Mouse (Mus musculus): ENCODE data around the gene Mark4. TPM values are rescaled to one million over a fixed set of nuclear protein-coding genes. Genes with fewer than 3 reads are reported as not detected.

Gene Mark4
- polyA plus RNA-seq (2015; fragmentation: Nextera tagmentation; extraction: Ambion mirVana) = 0.99 and 1.3 TPM in 2 replicates

DNA sequence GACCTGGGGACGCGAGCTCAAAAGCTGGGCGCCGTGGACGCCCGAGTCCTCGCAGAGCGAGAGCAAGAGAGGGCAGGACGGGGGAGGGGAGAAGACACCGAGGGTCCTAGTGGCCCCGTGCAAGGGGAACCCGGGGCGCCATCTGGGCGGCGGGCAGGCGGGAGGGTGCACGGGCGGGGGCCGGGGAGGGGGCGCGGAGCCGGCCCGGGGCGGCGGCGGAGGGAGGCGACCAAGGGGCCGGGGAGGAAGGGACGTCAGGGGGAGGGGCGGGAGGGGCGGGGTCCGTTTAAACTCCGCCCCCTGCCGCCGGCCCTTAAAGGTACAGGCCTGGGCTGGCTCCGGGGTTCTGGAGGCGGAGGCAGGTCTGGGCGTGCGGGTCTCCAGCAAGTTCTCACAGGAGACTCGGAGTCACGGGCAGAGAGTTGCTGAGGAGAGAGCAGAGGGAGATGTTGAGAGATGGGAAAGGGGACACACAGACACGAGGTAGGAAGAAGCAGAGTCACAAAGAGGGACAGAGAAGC is at the start of gene Mark4:
Gene Mark4, minus strand, starts transcription at position 231 of the 521 bp plus-strand sequence.
- H3K4me1 ChIP-seq (ENCODE audit: control insufficient read depth, low read depth, low read length) = peaks cover 13% of the 10 kb centered on the region
- H3K9me3 ChIP-seq (replicated peaks; ENCODE audit: control insufficient read depth, low read length) = no peaks in the 10 kb centered on the region
- peak within 1 kb of the TSS; percentile 55 for H3K9ac ChIP-seq (ENCODE audit: low read depth, low read length)
- 1% methylated on average over 27 of the region's 42 CpGs for WGBS (ENCODE audit: insufficient replicate concordance)
- no peaks in the 10 kb centered on the region; the same call in 1 of the 2 replicates for H3K27me3 ChIP-seq (ENCODE audit: control insufficient read depth, insufficient read depth, low read depth, low read length)
- ATAC-seq (ENCODE audit: low read depth) = peak; percentile 83
- H3K27ac ChIP-seq (ENCODE audit: low read length) = 0 out of 2 replicates have a peak within 1 kb of the TSS, but pooled peaks have one; percentile 9
- peak within 1 kb of the TSS; percentile 86 for H3K4me2 ChIP-seq (ENCODE audit: low read depth, low read length)
- peak within 1 kb of the TSS; percentile 71 for H3K4me3 ChIP-seq (ENCODE audit: low read depth, low read length)
- no peaks in the 10 kb centered on the region for H3K36me3 ChIP-seq (ENCODE audit: control insufficient read depth, insufficient read depth)

DNA sequence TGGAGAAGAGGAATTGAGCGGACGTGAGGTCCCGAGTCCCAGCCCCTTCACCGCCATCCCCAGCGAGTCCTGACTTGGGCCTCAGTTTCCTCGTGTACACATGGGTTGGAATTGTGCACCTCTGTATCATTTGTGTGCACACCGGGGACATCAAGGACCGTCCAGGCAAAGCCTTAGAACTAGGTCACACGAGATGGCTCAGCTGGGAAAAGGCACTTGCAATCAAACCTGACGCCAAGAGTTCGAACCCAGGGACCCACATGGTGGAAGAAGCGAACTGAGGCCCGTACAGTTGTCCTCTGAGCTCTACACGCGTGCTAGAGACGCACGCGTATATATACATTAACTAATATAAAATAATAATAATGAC is 49.0 kb upstream of the Mark4 start:
- no peak for ATAC-seq (ENCODE audit: low read depth)
- H3K27me3 ChIP-seq (ENCODE audit: control insufficient read depth, insufficient read depth, low read depth, low read length) = no peaks in the 10 kb centered on the region
- peaks cover 22% of the 10 kb centered on the region for H3K4me1 ChIP-seq (ENCODE audit: control insufficient read depth, low read depth, low read length)
- peak overlapping the region; percentile 85; the same call in 1 of the 2 replicates for H3K27ac ChIP-seq (ENCODE audit: low read length)
- H3K9me3 ChIP-seq (replicated peaks; ENCODE audit: control insufficient read depth, low read length) = no peaks in the 10 kb centered on the region
- 5% methylated on average over 18 of the region's 18 CpGs for WGBS (ENCODE audit: insufficient replicate concordance)
- H3K4me2 ChIP-seq (ENCODE audit: low read depth, low read length) = peak overlapping the region; percentile 88
- H3K4me3 ChIP-seq (ENCODE audit: low read depth, low read length) = peak overlapping the region; percentile 83
- H3K36me3 ChIP-seq (ENCODE audit: control insufficient read depth, insufficient read depth) = no peaks in the 10 kb centered on the region
- H3K9ac ChIP-seq (ENCODE audit: low read depth, low read length) = peak overlapping the region; percentile 86

DNA sequence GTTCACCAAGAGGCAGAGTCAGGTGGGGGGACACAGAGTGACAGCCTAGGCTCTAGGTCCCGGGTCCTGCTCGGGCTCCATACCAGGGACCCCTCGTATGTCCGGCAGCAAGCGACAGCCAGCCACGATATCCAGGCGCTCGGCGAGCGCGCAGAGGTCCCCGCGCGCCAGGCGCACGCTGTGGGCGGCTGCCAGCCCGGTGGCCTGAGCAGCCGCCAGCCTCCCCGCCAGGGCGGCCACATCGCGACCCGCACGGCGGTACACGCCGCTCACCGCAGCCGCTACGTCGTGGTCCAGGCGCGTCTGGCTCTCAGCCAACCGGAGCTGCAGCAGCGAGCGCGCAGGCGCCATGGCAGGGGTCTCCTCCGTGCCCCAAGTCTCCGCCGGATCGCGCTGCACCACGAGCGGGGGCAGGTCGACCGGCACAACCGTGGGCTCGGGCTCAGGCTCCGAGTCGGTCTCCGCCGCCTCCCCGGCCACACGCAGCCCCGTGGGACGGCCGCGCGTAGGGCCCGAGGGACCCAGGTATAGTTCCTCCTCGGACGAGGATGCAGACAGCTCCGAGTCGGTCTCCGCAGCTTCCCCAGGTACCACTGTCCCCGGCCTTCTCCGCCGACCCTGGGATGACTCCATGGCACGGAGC is 48.5 kb upstream of the Mark4 start:
- H3K4me2 ChIP-seq (ENCODE audit: low read depth, low read length) = peak overlapping the region; percentile 88
- no peak for ATAC-seq (ENCODE audit: low read depth)
- H3K27me3 ChIP-seq (ENCODE audit: control insufficient read depth, insufficient read depth, low read depth, low read length) = no peaks in the 10 kb centered on the region
- H3K9ac ChIP-seq (ENCODE audit: low read depth, low read length) = peak overlapping the region; percentile 86
- no peak overlapping the region for H3K27ac ChIP-seq (ENCODE audit: low read length)
- 2% methylated on average over 69 of the region's 71 CpGs for WGBS (ENCODE audit: insufficient replicate concordance)
- no peaks in the 10 kb centered on the region for H3K9me3 ChIP-seq (replicated peaks; ENCODE audit: control insufficient read depth, low read length)
- H3K4me3 ChIP-seq (ENCODE audit: low read depth, low read length) = peak overlapping the region; percentile 83
- peaks cover 22% of the 10 kb centered on the region for H3K4me1 ChIP-seq (ENCODE audit: control insufficient read depth, low read depth, low read length)
- H3K36me3 ChIP-seq (ENCODE audit: control insufficient read depth, insufficient read depth) = no peaks in the 10 kb centered on the region

DNA sequence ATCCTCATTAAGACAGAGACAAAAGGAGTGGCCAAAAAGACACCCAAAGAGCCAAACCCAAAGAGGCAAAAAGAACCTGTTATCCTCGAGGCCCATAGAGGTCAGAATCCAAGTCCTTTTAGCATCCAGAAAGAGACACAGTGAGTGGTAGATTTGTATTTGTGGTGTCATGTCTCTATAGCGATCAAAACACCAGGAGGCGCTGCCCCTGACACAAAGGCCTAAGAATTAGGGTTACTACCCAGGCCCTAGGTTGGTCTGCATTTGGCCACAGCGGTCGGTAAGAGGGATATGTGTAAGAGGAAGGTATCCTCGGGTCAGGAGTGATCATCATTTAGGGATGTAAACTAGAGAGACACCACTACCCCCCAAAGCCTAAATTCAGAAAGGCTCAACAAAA is 47.7 kb upstream of the Mark4 start:
- H3K36me3 ChIP-seq (ENCODE audit: control insufficient read depth, insufficient read depth) = no peaks in the 10 kb centered on the region
- no peak overlapping the region for H3K27ac ChIP-seq (ENCODE audit: low read length)
- WGBS (ENCODE audit: insufficient replicate concordance) = 25% methylated on average over 6 of the region's 6 CpGs
- ATAC-seq (ENCODE audit: low read depth) = no peak
- H3K9ac ChIP-seq (ENCODE audit: low read depth, low read length) = no peak overlapping the region
- H3K4me2 ChIP-seq (ENCODE audit: low read depth, low read length) = no peak overlapping the region; the same call in 1 of the 2 replicates
- no peaks in the 10 kb centered on the region for H3K9me3 ChIP-seq (replicated peaks; ENCODE audit: control insufficient read depth, low read length)
- no peaks in the 10 kb centered on the region for H3K27me3 ChIP-seq (ENCODE audit: control insufficient read depth, insufficient read depth, low read depth, low read length)
- H3K4me3 ChIP-seq (ENCODE audit: low read depth, low read length) = no peak overlapping the region
- peaks cover 22% of the 10 kb centered on the region for H3K4me1 ChIP-seq (ENCODE audit: control insufficient read depth, low read depth, low read length)

DNA sequence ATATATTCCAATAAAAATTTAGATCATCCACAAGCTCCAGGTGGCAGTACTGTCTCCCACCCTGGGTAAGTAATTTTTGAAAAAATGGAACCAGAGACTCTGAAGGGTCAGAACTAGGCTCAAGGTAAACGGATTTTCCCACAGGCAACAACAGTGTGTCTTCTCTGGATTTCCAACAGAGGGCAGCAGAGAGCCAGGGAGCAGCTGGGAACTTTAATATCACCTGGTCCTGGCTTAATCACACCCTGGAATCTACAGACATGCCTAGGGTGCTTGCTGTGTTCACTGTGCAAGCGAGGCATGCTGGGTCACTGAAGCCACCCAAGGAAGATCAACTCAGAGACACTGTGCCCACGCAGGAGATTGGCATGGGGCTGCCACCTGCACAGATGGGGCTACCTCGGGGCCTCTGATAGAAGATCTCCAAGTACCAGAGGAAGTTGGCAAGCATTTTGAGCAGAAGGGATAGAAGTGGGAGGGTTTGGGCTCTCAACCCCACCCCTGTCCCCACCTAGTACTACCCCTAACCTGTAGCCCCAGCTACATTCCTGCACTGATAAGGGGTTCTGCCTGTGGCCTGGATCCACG is 45.0 kb upstream of the Mark4 start:
- no peak for ATAC-seq (ENCODE audit: low read depth)

DNA sequence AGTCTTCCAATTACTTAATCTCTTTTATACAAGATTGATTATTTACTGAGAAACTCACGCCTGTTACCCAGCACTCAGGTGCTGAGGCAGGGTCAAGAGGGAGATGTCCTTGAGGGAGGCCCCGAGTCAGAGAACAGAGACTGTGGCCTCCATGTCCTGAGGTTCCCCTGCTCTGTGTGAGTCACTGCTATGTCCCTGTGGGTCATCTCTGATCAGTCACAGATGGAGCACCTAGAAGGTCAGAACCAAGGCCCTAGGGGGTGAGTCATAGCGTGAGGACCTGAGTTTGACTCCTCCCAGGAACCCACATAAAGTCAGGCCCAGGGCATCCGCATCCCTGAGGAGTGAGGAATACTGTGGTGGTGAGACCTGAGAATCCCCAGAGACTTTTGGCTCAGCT is 43.0 kb upstream of the Mark4 start:
- no peak for ATAC-seq (ENCODE audit: low read depth)
- 72% methylated on average over 4 of the region's 4 CpGs for WGBS (ENCODE audit: insufficient replicate concordance)
- H3K9me3 ChIP-seq (replicated peaks; ENCODE audit: control insufficient read depth, low read length) = no peaks in the 10 kb centered on the region
- H3K4me1 ChIP-seq (ENCODE audit: control insufficient read depth, low read depth, low read length) = no peaks in the 10 kb centered on the region; the same call in 1 of the 2 replicates
- no peaks in the 10 kb centered on the region for H3K36me3 ChIP-seq (ENCODE audit: control insufficient read depth, insufficient read depth)
- no peaks in the 10 kb centered on the region for H3K27me3 ChIP-seq (ENCODE audit: control insufficient read depth, insufficient read depth, low read depth, low read length)
- no peak overlapping the region for H3K4me2 ChIP-seq (ENCODE audit: low read depth, low read length)
- no peak overlapping the region for H3K27ac ChIP-seq (ENCODE audit: low read length)
- H3K9ac ChIP-seq (ENCODE audit: low read depth, low read length) = no peak overlapping the region
- no peak overlapping the region for H3K4me3 ChIP-seq (ENCODE audit: low read depth, low read length)

More for the DNA sequence above, 45.0 kb upstream of the Mark4 start:
- Histone ChIP-seq H3K27ac (ENCODE audit: low read length) (no peak overlapping the region), H3K4me1 (ENCODE audit: control insufficient read depth, low read depth, low read length) (peaks cover 13% of the 10 kb centered on the region), H3K27me3 (ENCODE audit: control insufficient read depth, insufficient read depth, low read depth, low read length) (no peaks in the 10 kb centered on the region), H3K9me3 (replicated peaks; ENCODE audit: control insufficient read depth, low read length) (no peaks in the 10 kb centered on the region), H3K4me3 (ENCODE audit: low read depth, low read length) (no peak overlapping the region), H3K36me3 (ENCODE audit: control insufficient read depth, insufficient read depth) (no peaks in the 10 kb centered on the region), H3K9ac (ENCODE audit: low read depth, low read length) (no peak overlapping the region), H3K4me2 (ENCODE audit: low read depth, low read length) (no peak overlapping the region)
- WGBS (ENCODE audit: insufficient replicate concordance) = 25% methylated on average over 5 of the region's 5 CpGs

DNA sequence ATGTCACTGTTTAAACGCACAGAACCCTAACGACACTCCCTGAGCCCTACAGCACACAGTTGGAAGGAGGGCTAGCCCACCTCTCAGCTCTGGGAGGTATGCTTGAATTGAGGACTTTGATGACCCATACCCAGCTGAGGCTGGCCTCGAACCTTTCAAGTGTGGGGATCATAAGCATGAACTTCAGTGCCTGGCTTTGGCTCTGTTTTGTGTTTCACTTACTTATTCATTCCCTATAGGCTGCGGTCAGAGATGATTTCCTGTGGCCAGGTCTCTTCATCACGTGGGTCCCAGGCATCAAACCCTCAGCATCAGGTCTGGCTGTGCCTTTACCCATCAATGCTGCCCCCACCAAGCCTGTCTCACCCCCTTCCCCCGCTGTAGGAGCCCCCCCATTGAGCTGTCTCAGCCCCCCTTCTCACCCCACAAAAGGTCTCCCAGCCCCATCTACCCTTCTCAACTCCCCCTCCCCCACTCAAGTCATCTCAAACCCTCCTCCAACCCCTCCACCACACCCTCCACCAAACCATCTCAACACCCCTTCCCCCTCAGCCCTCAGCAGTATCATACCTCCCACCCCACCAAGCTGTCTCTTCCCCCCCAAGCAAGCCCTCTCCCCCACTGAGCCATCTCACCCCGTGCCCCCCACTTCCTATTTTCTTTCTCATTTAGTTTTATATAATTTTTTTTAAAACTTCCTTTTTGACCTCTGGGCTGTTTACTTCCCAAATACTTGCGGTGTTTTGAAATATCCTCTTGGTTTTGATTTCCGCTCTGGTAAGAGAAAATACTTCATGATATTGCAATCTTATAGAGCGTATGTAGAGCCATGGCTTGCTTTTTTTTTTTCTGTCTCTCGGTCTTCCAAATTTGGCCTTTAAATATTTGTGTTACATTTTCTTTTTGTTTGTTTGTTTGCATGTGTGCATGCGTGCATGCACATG is 42.1 kb upstream of the Mark4 start:
- no peak for ATAC-seq (ENCODE audit: low read depth)
- Histone ChIP-seq H3K36me3 (ENCODE audit: control insufficient read depth, insufficient read depth) (no peaks in the 10 kb centered on the region), H3K4me3 (ENCODE audit: low read depth, low read length) (no peak overlapping the region), H3K9me3 (replicated peaks; ENCODE audit: control insufficient read depth, low read length) (no peaks in the 10 kb centered on the region), H3K27ac (ENCODE audit: low read length) (no peak overlapping the region), H3K9ac (ENCODE audit: low read depth, low read length) (no peak overlapping the region), H3K4me2 (ENCODE audit: low read depth, low read length) (no peak overlapping the region), H3K27me3 (ENCODE audit: control insufficient read depth, insufficient read depth, low read depth, low read length) (no peaks in the 10 kb centered on the region), H3K4me1 (ENCODE audit: control insufficient read depth, low read depth, low read length) (no peaks in the 10 kb centered on the region; the same call in 1 of the 2 replicates)
- WGBS (ENCODE audit: insufficient replicate concordance) = 34% methylated on average over 12 of the region's 12 CpGs

DNA sequence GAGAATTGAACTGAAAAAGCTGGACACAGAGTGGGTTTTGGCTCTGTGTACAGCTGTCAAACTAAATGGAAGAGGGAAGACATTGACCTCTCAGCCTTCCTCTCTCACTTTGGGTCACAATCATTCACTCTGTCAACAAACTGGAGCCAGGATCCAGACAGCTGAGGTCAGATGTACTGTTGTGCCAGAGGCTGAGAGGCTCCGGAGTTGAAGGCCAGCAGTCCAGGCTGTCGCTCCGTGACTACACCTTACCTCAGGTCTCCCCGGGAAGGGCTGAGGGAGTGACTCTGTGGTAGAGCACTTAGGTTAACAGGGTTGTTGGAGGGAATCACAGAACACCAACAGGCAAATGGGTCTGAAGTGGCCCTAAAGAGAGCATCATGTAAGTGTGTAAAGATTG is 39.7 kb upstream of the Mark4 start:
- Histone ChIP-seq H3K27me3 (ENCODE audit: control insufficient read depth, insufficient read depth, low read depth, low read length) (no peaks in the 10 kb centered on the region), H3K27ac (ENCODE audit: low read length) (no peak overlapping the region), H3K9ac (ENCODE audit: low read depth, low read length) (no peak overlapping the region), H3K4me2 (ENCODE audit: low read depth, low read length) (no peak overlapping the region), H3K4me3 (ENCODE audit: low read depth, low read length) (no peak overlapping the region), H3K9me3 (replicated peaks; ENCODE audit: control insufficient read depth, low read length) (no peaks in the 10 kb centered on the region), H3K4me1 (ENCODE audit: control insufficient read depth, low read depth, low read length) (no peaks in the 10 kb centered on the region; the same call in 1 of the 2 replicates), H3K36me3 (ENCODE audit: control insufficient read depth, insufficient read depth) (no peaks in the 10 kb centered on the region)
- ATAC-seq (ENCODE audit: low read depth) = peak; percentile 27; the same call in 1 of the 2 replicates
- WGBS (ENCODE audit: insufficient replicate concordance) = 70% methylated on average over 4 of the region's 4 CpGs

Data from liver, embryonic 16.5 days (tissue).